Mouse (Mus musculus) stomach, postnatal 0 days (tissue): Measurements from ENCODE around the gene Dgkg.

Experiments
- CTCF ChIP-seq: IDR thresholded peaks from 2 replicates; pipeline ENCODE4 v1.5.1; 2016; ENCODE audit warnings: antibody characterized with exemption, low read depth, mild to moderate bottlenecking, moderate library complexity
- EP300 ChIP-seq: optimal IDR thresholded peaks from 2 replicates; pipeline ENCODE3; 2016; ENCODE audit warnings: antibody characterized with exemption

- TF ChIP-seq CTCF (no peak), EP300 (no peak)
Measured at GRCm38 (mm10) chr16:22542691-22543141, 114.3 kb downstream of the Dgkg start.
